Mouse (Mus musculus): ENCODE measurements at regions not wholly inside any gene's neighbourhood (a gene's known extent, or its start where the extent isn't known, plus 50 kb on each side); places are given as distances from the start of the nearest gene placed in this dataset.
"Not testable (repeated sequence)": the region's sequence is repeated elsewhere in the genome, so short reads cannot be mapped to it uniquely, and the experiment has no call there.

- no peak for DNase-seq (ENCODE audit: low read depth, low spot score)
Measured at GRCm38 (mm10) chr7:39727935-39728557, 210.5 kb downstream of the Zfp619 start.

GRCm38 (mm10) chr7:39728930-39729329 lies 211.4 kb downstream of the Zfp619 start:
- DNase-seq (ENCODE audit: low read depth, low spot score): no peak

GRCm38 (mm10) chr7:39729723-39730122 lies 212.2 kb downstream of the Zfp619 start:
- no peak for DNase-seq (ENCODE audit: low read depth, low spot score)

- DNase-seq (ENCODE audit: low read depth, low spot score): no peak
Measured at GRCm38 (mm10) chr7:39732790-39733189, 215.2 kb downstream of the Zfp619 start.

GRCm38 (mm10) chr7:39748395-39748794 lies 230.8 kb downstream of the Zfp619 start:
- DNase-seq (ENCODE audit: low read depth, low spot score): not testable (repeated sequence)

GRCm38 (mm10) chr7:39750448-39750847 lies 232.9 kb downstream of the Zfp619 start:
- DNase-seq (ENCODE audit: low read depth, low spot score): no peak

- DNase-seq (ENCODE audit: low read depth, low spot score): no peak
Measured at GRCm38 (mm10) chr7:39764366-39764765, 246.8 kb downstream of the Zfp619 start.

GRCm38 (mm10) chr7:39765094-39765493 lies 247.5 kb downstream of the Zfp619 start:
- DNase-seq (ENCODE audit: low read depth, low spot score): no peak

GRCm38 (mm10) chr7:39773291-39773690 lies 255.7 kb downstream of the Zfp619 start:
- DNase-seq (ENCODE audit: low read depth, low spot score): no peak

GRCm38 (mm10) chr7:39789321-39789720 lies 271.8 kb downstream of the Zfp619 start:
- no peak for DNase-seq (ENCODE audit: low read depth, low spot score)

- no peak for DNase-seq (ENCODE audit: low read depth, low spot score)
Measured at GRCm38 (mm10) chr7:39789880-39790279, 272.3 kb downstream of the Zfp619 start.

- no peak for DNase-seq (ENCODE audit: low read depth, low spot score)
Measured at GRCm38 (mm10) chr7:39794751-39795150, 277.2 kb downstream of the Zfp619 start.

- DNase-seq (ENCODE audit: low read depth, low spot score): no peak
Measured at GRCm38 (mm10) chr7:39804276-39804675, 286.7 kb downstream of the Zfp619 start.

- DNase-seq (ENCODE audit: low read depth, low spot score): no peak
Measured at GRCm38 (mm10) chr7:39818036-39818435, 300.5 kb downstream of the Zfp619 start.

- DNase-seq (ENCODE audit: low read depth, low spot score): no peak
Measured at GRCm38 (mm10) chr7:39822550-39823178, 305.1 kb downstream of the Zfp619 start.

- DNase-seq (ENCODE audit: low read depth, low spot score): no peak
Measured at GRCm38 (mm10) chr7:39828378-39828777, 310.8 kb downstream of the Zfp619 start.

GRCm38 (mm10) chr7:39830831-39831230 lies 313.3 kb downstream of the Zfp619 start:
- DNase-seq (ENCODE audit: low read depth, low spot score): no peak

- no peak for DNase-seq (ENCODE audit: low read depth, low spot score)
Measured at GRCm38 (mm10) chr7:39841988-39842387, 324.4 kb downstream of the Zfp619 start.

- peak; percentile 20 for DNase-seq (ENCODE audit: low read depth, low spot score)
Measured at GRCm38 (mm10) chr7:39847914-39848782, 330.6 kb downstream of the Zfp619 start.

- DNase-seq (ENCODE audit: low read depth, low spot score): no peak
Measured at GRCm38 (mm10) chr7:39857301-39857700, 339.7 kb downstream of the Zfp619 start.

GRCm38 (mm10) chr7:39862835-39863234 lies 345.3 kb downstream of the Zfp619 start:
- no peak for DNase-seq (ENCODE audit: low read depth, low spot score)

GRCm38 (mm10) chr7:39864130-39864529 lies 346.6 kb downstream of the Zfp619 start:
- no peak for DNase-seq (ENCODE audit: low read depth, low spot score)

Measured in retina, adult 2 months (tissue).